Mouse (Mus musculus) ES-E14 (cell line): ENCODE measurements around the gene Trio. TPM values are rescaled to one million over a fixed set of nuclear protein-coding genes. Genes with fewer than 3 reads are reported as not detected.

Experiments
- DNase-seq: peaks from one replicate; pipeline ENCODE4 v3.0.0-alpha.2; 2013; ENCODE audit warnings: low read depth, low spot score
- H3K27ac ChIP-seq: 2 replicates; pipeline ENCODE4 v1.5.1; 2012; ENCODE audit warnings: low read depth, mild to moderate bottlenecking, low read length, moderate library complexity, mixed read lengths; ENCODE audit not compliant: poor library complexity, insufficient read depth, severe bottlenecking
- H3K36me3 ChIP-seq: 2 replicates; pipeline ENCODE4 v1.6.1; 2012; ENCODE audit warnings: mild to moderate bottlenecking, low read length, moderate library complexity, mixed read lengths; ENCODE audit not compliant: control insufficient read depth, poor library complexity, insufficient read depth, severe bottlenecking
- H3K4me1 ChIP-seq, 2 experiments: fragments of 150-350 bp in 1 of 2; sonication (generic) in 1 of 2; 2 replicates each; pipeline ENCODE4 v1.6.1; 2012; ENCODE audit warnings: low read length in 2 of 2, mild to moderate bottlenecking in 1 of 2, mixed read lengths in 1 of 2; ENCODE audit not compliant: control insufficient read depth in 2 of 2, insufficient read depth in 2 of 2, poor library complexity in 1 of 2
- H3K4me3 ChIP-seq, 2 experiments: fragments of 150-350 bp in 1 of 2; sonication (generic) in 1 of 2; 2 replicates each; pipeline ENCODE4 v1.5.1; 2012; ENCODE audit warnings: low read length in 2 of 2, low read depth in 1 of 2, mild to moderate bottlenecking in 1 of 2, mixed read lengths in 1 of 2; ENCODE audit not compliant: insufficient read depth in 1 of 2, poor library complexity in 1 of 2, severe bottlenecking in 1 of 2
- H3K9ac ChIP-seq: 2 replicates; pipeline ENCODE4 v1.6.1; 2012; ENCODE audit warnings: low read depth, mild to moderate bottlenecking, low read length, mixed read lengths; ENCODE audit not compliant: poor library complexity, insufficient read depth, severe bottlenecking
- H3K9me3 ChIP-seq: fragments of 150-350 bp; sonication (generic); 2 replicates; pipeline ENCODE4 v1.6.1; 2012; ENCODE audit warnings: low read depth, mild to moderate bottlenecking, low read length; ENCODE audit not compliant: control insufficient read depth, insufficient read depth
- CHD2 ChIP-seq: IDR thresholded peaks from 2 replicates; pipeline ENCODE4 v1.6.1; 2014; ENCODE audit warnings: mild to moderate bottlenecking, low read depth, low read length, inconsistent platforms
- HCFC1 ChIP-seq: IDR thresholded peaks from 2 replicates; pipeline ENCODE4 v1.6.1; 2012; ENCODE audit warnings: low read length, inconsistent platforms, borderline replicate concordance; ENCODE audit not compliant: insufficient read depth
- MAFK ChIP-seq: IDR thresholded peaks from 2 replicates; pipeline ENCODE4 v1.6.1; 2014; ENCODE audit warnings: mild to moderate bottlenecking, low read depth, low read length, inconsistent platforms; ENCODE audit not compliant: insufficient read depth
- ZC3H11A ChIP-seq: IDR thresholded peaks from 2 replicates; pipeline ENCODE4 v1.6.1; 2012; ENCODE audit warnings: low read depth, mild to moderate bottlenecking, inconsistent platforms, low read length, borderline replicate concordance
- ZNF384 ChIP-seq: IDR thresholded peaks from 2 replicates; pipeline ENCODE4 v1.6.1; 2012; ENCODE audit warnings: low read depth, low read length, inconsistent platforms
- in situ Hi-C, 2 experiments: fragments of 600-800 bp; cut with MboI; formaldehyde crosslinking; loops; one replicate each; pipeline ENCODE4 v1.15.1; 2025; ENCODE audit warnings: low sequenced_read_pairs in 2 of 2, inconsistent platforms in 1 of 2; ENCODE audit not compliant: unreplicated experiment in 2 of 2
- total RNA-seq: library from RNA; depleted of rRNA; stranded (reverse); fragments of 300-350 nt; gene quantifications from 2 replicates; pipeline ENCODE4 v1.2.3, GENCODE M21; 2012; rRNA removed

Gene Trio
- total RNA-seq, 1 experiment: 34.4 TPM

- no peaks in the 10 kb centered on the region for H3K9me3 ChIP-seq
- in situ Hi-C loops: no loop called here
- H3K36me3 ChIP-seq: no peaks in the 10 kb centered on the region
- TF ChIP-seq HCFC1 (no peak), ZC3H11A (no peak), CHD2 (no peak), MAFK (no peak), ZNF384 (no peak)
- H3K4me1 ChIP-seq: no peaks in the 10 kb centered on the region; a peak in 1 of 4 replicates
- no peak for DNase-seq
- no peak overlapping the region for H3K9ac ChIP-seq
- H3K27ac ChIP-seq: no peak overlapping the region
- no peak overlapping the region for H3K4me3 ChIP-seq
Observed at GRCm38 (mm10) chr15:27683206-27683605, 342.4 kb downstream of the Trio start.

- H3K27ac ChIP-seq: no peak overlapping the region
- TF ChIP-seq MAFK (peak; percentile 78), ZNF384 (no peak)
- no peak overlapping the region for H3K4me3 ChIP-seq
- no peaks in the 10 kb centered on the region for H3K9me3 ChIP-seq
- in situ Hi-C loops: no loop called here
- H3K36me3 ChIP-seq: no peaks in the 10 kb centered on the region
- no peak for DNase-seq
- no peak overlapping the region for H3K9ac ChIP-seq
- no peaks in the 10 kb centered on the region; a peak in 1 of 4 replicates for H3K4me1 ChIP-seq
Observed at GRCm38 (mm10) chr15:27682619-27683018, 343.0 kb downstream of the Trio start.

- Histone ChIP-seq H3K27ac (no peak within 1 kb of the TSS), H3K9me3 (no peaks in the 10 kb centered on the region), H3K4me3 (peak within 1 kb of the TSS; percentile 59 to 78), H3K9ac (peak within 1 kb of the TSS; percentile 71), H3K36me3 (no peaks in the 10 kb centered on the region), H3K4me1 (no peaks in the 10 kb centered on the region; a peak in 1 of 4 replicates)
- peak; percentile 80 for DNase-seq
- no peak for TF ChIP-seq CHD2
- no peak for TF ChIP-seq ZNF384
- TF ChIP-seq MAFK: peak; percentile 69
- in situ Hi-C loops: no loop called here
Observed at GRCm38 (mm10) chr15:27681419-27682187, 344.0 kb downstream of the Trio start, which contains the start of gene Otulinl. TSS of gene Otulinl (minus strand) at chr15:27681579.

- TF ChIP-seq ZC3H11A: no peak
- TF ChIP-seq HCFC1: no peak
- TF ChIP-seq MAFK: no peak
- no peak for TF ChIP-seq CHD2
- TF ChIP-seq ZNF384: no peak
- DNase-seq: no peak
- Histone ChIP-seq H3K36me3 (no peaks in the 10 kb centered on the region), H3K4me1 (no peaks in the 10 kb centered on the region; a peak in 1 of 4 replicates), H3K27ac (no peak overlapping the region), H3K4me3 (peak overlapping the region; percentile 59 to 78), H3K9ac (peak overlapping the region; percentile 71), H3K9me3 (no peaks in the 10 kb centered on the region)
- in situ Hi-C loops: no loop called here
Observed at GRCm38 (mm10) chr15:27680997-27681396, 344.7 kb downstream of the Trio start.

Other genes with a start within 250 kb of the Trio start
- 0.09 and 0.11 TPM in 2 replicates for gene Dnah5, start 177.9 kb upstream of the Trio start, total RNA-seq